Mouse (Mus musculus) kidney, adult 9 months (tissue): ENCODE measurements around the gene Sfta2.

ENCODE experiments used
- DNase-seq: peaks from one replicate; pipeline ENCODE4 v3.0.0; 2022

The Sfta2 gene

DNA sequence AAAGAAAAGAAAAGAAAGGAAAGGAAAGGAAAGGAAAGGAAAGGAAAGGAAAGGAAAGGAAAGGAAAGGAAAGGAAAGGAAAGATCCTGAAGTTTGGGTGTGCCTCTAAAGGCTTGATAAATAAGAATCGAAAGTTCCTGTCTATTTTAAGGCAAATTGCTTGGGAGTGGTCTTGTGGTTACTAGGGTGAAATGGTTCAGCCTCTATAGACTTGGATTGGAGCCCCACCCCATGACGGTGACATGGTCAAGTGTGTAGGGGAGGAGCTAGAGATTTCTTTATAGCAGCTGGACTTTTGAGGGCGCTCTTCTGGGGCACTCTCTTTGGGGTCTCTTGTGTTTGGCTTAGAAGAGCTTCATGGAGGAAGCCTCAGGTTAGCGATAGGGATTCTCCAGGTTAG is 7.6 kb upstream of the Sfta2 start:
- DNase-seq, result no peak

GRCm38 (mm10) chr17:35594456-35594855 is 6.9 kb upstream of the Sfta2 start:
- no peak for DNase-seq

DNA sequence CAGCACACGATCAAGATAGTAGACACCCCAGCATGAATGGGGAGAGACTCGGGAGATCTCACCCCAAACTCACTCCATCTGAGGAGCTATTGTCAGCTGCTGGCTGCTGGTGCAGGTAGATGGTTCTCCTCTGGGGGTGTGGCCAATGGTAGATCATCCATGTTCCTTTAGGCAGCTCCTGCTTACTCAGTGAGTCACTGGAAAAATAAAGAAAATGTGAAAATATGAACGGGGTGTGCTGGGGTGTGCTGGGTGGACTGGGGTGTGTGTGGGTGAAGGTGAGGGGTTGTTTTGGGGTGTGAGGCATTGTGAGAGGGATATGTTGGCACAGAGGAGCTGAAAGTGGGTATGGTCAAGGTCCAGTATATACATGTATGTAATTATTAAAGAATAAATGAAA is 4.0 kb upstream of the Sfta2 start:
- no peak for DNase-seq

GRCm38 (mm10) chr17:35601736-35602354 is 496 bp downstream of the Sfta2 start:
- no peak for DNase-seq

DNA sequence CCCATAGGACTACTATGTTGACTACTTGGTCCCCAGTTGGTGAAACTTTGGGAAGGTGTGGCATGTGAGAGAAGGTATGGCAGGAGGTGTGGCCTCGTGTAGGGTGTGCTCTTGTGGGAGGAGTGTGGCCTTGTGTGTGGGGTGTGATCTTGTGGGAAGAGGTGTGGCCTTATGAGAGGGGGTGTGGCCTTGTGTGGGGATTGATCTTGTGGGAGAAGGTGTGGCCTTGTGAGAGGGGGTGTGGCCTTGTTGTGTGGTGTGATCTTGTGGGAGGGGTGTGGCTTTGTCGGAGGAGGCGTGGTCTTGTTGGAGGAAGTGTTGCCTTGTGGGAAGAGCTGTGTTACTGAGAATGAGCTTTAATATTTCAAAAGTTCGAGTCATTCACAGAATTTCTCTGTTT is 15.8 kb downstream of the Sfta2 start:
- DNase-seq, result no peak

DNA sequence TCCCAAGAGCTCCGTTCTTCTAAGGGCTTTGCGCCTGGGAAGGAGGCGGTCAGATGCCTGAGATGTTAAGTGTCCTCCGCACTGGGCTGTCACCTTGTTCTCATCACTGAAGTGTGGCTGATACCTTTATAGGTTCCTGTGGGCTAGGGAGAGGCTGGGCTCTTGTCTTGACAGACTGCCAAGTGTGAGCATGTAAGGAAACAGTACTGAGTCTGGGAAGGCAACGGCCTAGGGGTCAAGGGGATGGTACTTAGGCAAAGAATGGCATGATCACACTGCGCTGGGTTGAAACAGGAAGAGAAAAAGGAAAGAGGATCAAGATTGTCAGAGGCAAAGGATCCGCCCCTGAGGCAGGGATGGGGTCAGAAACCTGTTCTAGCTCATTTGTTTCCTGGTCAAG is 25.2 kb downstream of the Sfta2 start, which contains the start of gene Gm9573:
Gm9573 (minus strand) TSS at position 101 of the 400 bp plus-strand sequence.
- no peak for DNase-seq

- DNase-seq, result peak; percentile 51
Observed at GRCm38 (mm10) chr17:35633992-35634391, 32.6 kb downstream of the Sfta2 start.

GRCm38 (mm10) chr17:35635202-35635601 is 33.9 kb downstream of the Sfta2 start:
- no peak for DNase-seq

DNA sequence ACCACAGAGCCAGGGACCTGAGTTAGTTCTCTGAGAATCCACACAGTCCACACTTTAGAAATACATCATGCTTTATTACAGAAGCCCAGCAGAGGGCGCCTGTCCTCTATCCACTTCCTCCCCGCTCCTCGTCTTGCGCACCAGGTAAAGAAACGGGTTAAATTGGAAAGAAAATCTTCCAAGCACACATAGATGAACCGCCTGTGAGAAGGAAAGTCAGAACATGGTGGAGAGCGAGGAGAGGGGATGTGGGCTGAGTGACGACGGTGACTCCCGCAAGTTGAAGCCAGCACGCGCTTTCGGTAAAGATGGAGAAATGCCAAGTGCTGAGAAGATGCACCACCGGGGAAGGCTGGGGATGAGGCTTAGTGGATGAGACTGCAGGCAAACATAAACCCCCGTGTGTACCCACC is 34.4 kb downstream of the Sfta2 start:
- peak; percentile 80 for DNase-seq

GRCm38 (mm10) chr17:35636363-35636762 is 35.0 kb downstream of the Sfta2 start:
- peak; percentile 37 for DNase-seq

DNA sequence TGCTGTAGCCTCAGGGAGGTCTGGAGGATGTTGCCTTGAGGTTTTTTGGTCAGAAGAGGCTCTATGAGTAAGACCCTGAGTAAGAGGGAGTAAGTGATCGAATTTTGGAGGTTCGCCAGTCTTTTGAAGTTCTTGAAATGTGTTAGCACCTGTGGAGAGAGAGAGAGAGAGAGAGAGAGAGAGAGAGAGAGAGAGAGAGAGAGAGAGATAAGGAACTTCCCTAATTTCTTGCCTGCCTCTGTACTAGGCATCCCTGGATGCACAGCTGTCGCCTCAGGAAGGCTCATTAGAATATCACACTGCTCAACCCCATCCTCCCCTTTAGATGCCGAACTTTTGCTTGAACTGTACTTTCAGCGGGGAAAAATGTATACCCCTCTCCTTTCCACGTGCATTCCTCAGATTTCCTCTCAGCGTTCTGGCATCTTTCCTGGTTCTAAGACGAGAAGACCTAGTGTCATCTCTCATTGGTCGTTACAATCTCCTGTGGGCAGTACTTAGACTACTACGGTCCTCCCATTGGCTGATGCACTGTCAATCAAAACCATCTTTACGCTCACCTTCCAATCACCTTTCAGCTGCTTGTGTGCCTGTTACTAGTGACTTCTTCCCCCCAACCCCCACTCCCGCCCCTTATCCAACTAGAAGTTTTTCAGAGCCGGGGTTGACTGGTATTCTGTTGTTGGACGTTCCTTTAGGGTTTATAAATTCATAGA is 37.3 kb downstream of the Sfta2 start:
- DNase-seq, result peak; percentile 73

DNA sequence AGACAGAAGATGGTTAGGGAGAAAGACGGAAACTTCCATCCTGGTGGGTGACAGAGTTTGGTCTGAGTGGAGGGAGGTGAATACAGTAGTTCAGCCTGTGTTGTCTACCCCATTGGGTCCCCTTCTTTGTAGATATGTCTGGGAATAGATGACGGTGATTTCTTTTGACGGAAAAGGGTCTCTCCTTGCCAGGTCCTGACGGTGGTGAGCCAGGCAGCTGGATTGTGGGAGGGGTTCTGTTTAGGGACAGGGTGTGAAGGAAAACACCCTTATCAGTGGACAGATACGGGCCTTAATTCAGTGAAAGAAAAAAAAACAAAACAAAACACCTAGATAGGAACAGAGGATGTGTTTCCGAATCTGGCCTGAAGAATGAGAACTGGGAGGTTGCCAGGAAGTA is 38.0 kb downstream of the Sfta2 start:
- no peak for DNase-seq

DNA sequence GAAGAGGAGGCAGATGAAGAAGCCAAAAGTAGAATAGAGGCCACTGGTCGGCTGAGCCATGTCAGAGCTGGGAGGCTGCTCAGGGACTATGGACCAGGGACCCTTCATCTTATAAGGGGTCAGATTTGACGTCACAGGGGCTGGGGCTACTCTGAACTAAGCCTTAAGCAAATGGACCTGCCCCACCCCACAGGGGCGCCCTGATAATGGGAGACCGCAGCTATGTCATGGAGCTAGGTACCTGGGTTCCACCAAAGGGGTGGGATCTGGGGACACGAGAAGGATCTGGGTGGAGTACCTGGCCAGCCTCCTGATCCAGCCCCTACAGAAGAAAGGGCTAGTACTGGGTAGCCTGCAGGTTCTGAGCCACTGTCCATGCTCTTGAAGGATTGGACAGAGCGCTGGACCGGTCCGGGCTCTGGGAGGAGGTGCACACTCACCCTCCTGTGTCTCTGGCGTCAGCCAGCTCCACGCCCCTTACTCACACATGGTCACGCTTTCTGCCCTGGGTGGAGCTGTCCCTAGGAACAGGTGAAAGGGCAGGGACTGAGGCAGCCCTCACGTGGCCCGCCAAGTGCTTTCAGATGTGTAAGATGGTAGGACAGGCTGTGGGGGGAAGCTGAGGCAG is 42.4 kb downstream of the Sfta2 start, which contains the start of gene Mucl3:
Mucl3 (minus strand) TSS at position 87 of the 628 bp plus-strand sequence.
- DNase-seq, result no peak

DNA sequence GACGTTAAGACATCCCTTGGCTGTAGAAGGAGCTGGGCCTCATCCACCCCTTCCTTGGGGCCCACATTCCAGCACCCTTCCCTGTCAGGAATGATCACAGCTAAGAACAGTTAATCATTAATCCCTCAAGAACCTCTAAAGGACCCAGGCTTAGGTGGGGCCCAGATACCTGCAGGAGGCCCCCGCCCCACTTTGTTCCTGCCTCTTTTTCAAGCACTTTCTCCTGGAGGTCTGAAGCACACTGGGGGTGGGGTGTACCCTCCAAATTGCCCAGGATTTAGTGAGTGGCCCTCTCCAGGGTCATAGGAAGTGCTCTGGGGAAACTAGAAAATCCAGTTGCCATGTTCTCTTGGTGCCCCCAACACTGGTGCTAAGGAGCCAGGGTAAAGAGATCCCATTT is 48.1 kb downstream of the Sfta2 start:
- DNase-seq, result peak; percentile 49

GRCm38 (mm10) chr17:35653086-35653485 is 51.7 kb downstream of the Sfta2 start:
- DNase-seq, result no peak

GRCm38 (mm10) chr17:35665957-35666515 is 64.7 kb downstream of the Sfta2 start:
- DNase-seq, result peak; percentile 57

GRCm38 (mm10) chr17:35666851-35667256 is 65.5 kb downstream of the Sfta2 start:
- no peak for DNase-seq

- peak; percentile 98 for DNase-seq
Observed at GRCm38 (mm10) chr17:35667334-35668065, 66.2 kb downstream of the Sfta2 start, which contains the start of gene Vars2. Gene Vars2, minus strand, starts transcription at chr17:35667592.

DNA sequence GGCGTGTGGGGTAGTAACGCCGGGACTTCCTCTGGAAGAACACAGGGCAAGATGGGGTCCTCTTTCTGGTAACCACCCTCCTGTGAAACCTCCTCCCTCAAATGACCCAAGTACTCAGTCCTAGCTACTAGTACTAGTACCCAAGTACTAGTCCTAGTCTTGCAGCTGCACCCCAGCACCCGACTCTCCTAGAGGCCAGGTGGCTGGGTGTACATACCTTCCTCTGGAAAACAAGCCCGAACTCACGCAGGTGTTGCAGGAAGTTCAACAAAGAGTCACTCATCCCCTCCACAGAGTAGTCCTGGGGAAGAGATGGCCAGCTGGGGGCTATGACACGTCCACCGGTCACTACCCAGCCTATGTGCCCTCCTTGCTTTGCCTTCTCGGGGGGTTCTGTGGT is 68.4 kb downstream of the Sfta2 start:
- DNase-seq, result no peak

- DNase-seq, result no peak
Observed at GRCm38 (mm10) chr17:35671846-35672245, 70.5 kb downstream of the Sfta2 start.

DNA sequence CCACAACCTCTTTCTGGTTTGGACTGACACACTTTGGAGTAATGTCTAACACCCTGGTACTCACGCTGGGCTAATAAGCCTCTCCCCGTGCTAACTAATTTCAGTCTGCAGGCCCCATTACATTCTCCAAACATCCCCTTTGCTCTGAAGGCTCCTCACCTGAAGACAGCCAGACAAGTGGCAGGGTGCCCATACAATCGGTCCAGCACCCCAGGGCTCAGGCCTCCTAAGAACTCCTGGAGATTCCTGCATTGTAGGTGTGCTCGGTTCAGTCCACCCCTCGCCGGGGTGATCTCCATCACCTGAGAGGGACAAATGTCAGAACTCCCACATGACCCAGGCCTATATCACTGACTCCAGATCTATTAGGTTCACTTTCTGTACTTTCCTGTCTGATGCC is 71.2 kb downstream of the Sfta2 start:
- DNase-seq, result no peak

DNA sequence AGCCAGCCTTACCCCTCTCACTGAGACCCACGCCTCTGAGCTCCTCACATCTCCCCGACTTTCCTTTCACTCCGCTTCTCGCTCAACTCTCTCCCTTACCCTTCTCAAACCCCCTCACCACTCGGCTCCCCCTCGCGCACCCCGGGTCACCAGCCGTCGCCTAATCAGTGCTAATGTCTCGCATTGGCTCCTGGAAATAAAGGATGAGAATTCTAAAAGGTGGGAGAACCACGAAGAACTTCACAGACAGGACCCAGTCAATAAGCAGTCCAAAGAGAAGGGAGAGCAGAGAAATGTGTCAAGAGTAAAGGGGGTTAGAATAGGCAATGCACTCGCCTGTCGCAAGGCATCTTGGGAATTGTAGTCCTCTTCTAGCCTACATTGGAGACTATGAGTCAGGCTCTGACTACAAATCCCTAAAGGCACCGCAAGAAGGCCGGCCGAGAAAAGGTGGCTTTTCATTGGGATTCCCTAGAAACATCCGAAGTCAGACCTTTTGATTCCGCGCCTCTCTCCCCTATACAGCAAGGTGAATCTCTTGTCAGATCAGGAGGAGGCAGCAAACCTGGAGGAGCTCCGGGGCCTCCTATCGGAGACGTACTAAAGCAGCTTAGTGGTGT is 72.2 kb downstream of the Sfta2 start, which contains the start of gene Gtf2h4:
Gtf2h4 (minus strand) TSS at position 324 of the 620 bp plus-strand sequence.
- peak; percentile 98 for DNase-seq
